Mouse (Mus musculus) brain, embryonic 18.5 days (tissue): ENCODE data around the gene Pbld1.

Experiments used
- DNase-seq: peaks from one replicate; pipeline ENCODE4 v3.0.0-alpha.2; 2012; ENCODE audit warnings: low read depth, low spot score

Pbld1 gene

DNA sequence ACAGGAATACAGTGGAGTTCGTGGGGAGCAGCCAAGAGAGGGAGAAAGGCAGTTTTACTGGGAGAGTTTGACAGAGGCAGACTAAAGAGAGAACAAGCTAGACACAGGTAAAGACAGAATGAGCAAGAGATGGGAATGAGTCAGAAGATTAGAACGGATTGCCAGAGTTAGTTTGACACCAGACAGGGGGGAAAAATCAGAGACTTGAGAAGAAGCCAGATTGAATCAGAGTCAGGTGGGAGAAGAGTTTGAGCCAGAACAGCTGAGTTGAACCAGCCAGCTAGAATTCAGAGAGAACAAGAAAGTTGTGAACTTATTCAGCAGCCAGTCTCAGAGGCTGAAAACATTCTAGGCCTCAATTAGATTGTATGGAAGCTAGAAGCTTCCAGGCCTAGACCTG is at the start of gene Pbld1:
TSS of gene Pbld1 (plus strand) at position 301 of the 400 bp plus-strand sequence.
- no peak for DNase-seq

DNA sequence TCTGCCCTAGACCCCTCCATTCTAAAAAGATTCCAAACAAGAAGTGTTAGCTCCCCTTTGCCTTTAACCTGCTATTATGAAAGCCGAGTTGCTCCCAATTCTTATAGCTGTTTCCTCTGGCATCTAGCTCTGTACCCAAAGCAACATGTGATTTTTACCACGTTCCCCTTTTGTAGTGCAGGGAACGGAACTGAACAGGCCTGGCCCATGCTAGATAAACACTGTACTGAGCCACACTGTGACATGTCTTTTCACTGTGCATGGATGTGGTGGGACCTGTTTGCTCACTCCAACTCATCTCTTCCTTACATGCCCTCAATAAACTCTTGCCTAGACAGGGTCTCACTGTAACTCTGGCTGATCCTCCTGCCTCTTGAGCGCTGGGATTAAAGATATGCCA is 49.7 kb upstream of the Pbld1 start:
- no peak for DNase-seq

DNA sequence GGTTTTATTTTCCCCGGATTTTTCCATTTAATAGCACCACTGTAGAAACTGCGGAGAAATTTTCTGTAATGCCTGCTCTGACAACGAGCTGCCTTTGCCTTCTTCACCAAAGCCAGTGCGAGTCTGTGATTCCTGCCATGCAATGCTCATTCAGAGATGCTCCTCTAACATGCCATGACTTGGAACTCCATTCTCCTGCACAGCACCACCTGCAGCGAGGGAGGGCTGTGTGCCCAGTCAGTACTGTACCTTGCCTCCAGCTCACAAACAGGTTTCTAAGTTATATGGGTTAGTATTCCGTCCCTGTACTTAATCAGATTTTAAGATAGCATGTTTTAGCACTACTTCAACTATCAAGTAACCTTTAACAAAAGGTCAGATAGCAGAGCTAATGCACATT is 48.4 kb upstream of the Pbld1 start:
- no peak for DNase-seq

DNA sequence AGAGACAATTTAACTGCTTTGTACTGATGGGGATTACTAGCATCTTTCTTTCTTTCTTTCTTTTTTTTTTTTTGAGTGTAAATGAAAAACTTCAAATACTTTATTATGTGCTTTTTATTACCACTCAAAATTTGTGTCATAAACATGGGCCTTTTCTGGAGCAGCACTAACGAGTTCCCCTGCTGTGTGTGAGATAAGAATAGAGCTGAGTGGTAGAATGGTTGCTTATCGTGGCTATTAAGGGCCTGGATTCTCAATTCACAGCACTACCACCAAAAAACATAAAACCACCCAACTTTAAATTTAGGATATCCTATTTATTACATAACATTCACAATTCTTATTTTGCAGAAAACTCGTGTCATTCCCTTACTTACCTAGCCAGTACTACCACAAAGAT is 46.5 kb upstream of the Pbld1 start:
- DNase-seq: no peak

DNA sequence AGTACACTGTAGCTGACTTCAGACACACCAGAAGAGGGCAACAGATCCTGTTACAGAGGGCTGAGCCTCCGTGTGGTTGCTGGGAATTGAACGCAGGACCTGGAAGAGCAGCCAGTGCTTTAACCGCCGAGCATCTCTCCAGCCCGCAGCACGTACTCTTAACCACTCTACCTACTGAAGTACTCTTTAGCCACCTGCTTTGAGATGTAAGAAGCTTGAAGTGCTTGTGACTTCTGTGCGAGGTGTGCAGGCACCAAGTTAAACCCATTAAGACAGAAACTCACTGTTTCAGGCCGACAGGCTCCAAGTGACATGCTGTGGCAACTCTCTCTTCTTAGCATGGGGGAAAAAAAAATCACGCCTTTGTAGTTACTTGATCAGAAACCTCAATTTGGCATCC is 45.8 kb upstream of the Pbld1 start:
- no peak for DNase-seq

DNA sequence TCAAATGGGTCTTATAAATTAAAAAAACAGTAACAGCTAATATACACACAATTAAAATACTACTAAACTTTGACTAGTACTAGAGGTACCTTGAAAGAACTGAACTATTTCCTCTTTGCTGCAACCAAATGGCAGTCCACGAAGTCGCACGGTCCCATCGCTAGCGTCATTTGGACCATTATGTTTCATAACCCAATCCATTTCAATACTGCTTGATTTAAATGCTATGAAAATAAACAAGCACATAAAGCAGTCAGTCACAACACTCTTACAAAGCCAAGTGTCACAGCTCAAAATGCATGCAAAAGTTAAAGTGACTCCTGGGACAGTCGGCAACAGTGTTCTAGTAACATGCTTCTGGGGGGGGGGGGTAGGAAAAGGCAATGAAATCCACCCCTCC is 40.7 kb upstream of the Pbld1 start:
- no peak for DNase-seq

DNA sequence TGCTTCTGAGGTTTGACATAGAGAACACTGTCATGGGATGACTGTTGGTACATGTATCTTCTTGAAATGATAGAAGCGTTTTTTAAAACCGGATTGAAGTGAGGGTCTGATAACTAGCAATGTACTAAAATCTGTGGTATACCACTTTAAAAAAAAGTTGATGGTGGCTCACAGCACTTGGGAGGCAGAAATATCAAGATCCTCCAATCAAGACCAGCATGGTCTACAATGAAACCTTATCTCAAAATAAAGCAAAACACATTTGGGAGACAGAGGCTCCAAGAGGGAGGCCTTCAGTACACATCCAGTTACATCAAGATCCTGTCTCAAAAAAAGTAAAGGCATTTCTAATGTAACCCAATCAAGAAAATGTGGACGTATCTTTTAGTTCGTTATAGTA is 38.3 kb upstream of the Pbld1 start:
- no peak for DNase-seq

DNA sequence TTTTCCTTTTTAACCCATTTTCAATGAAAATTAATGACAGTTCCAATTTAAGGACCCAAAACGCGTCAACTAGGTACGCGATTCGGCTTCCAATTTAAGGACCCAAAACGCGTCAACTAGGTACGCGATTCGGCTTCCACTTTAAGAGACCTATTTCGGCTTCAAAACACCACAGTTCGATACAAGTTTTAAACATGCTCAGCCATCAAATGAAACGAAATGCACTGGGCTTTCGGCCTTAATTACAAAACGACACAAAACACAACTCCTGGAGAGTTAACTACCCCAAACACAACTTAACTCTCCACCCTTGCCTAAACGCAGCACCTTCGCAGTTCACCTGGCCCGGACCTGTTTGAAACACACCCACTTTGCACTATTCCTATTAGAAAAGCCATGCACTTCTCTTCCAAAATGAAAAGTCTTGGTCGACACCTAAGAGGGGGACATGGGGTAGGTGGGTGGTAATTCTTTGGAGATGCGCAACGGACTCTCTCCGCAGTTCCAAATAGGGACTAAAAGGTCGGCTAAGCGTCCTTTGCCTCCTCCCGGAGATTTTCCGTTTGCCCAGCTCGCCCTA is 37.3 kb upstream of the Pbld1 start:
- no peak for DNase-seq

DNA sequence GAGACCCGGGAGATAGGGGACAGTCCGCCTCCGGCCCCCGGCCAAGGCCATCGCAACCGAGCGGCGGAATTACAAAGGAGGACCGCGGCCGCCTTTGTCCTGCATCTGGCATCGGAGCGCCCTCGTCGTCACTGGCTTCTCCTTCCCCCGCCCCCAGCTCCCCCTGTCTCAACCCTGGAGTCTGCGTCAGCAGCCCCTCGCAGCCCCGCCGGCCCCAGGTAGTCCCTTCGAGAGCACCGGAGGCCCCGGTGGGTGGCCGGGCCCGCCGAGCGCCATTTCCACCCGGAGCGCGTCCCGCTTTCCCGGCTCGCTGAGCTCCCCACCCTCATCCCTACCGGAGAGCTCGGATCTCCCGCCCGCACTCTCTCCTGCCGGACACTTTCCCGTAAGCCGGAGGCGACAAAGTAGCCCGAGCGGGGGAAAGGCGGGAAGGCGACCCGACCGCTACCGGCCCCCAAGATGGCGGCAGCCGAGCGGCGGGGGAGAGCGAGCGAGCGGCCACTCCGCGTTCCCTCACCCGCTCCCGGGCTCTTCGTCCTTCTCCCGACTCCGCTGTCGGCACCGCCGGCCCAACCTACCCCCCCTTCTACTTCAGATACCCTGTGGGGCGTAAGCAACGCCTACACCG is 36.7 kb upstream of the Pbld1 start:
- no peak for DNase-seq

DNA sequence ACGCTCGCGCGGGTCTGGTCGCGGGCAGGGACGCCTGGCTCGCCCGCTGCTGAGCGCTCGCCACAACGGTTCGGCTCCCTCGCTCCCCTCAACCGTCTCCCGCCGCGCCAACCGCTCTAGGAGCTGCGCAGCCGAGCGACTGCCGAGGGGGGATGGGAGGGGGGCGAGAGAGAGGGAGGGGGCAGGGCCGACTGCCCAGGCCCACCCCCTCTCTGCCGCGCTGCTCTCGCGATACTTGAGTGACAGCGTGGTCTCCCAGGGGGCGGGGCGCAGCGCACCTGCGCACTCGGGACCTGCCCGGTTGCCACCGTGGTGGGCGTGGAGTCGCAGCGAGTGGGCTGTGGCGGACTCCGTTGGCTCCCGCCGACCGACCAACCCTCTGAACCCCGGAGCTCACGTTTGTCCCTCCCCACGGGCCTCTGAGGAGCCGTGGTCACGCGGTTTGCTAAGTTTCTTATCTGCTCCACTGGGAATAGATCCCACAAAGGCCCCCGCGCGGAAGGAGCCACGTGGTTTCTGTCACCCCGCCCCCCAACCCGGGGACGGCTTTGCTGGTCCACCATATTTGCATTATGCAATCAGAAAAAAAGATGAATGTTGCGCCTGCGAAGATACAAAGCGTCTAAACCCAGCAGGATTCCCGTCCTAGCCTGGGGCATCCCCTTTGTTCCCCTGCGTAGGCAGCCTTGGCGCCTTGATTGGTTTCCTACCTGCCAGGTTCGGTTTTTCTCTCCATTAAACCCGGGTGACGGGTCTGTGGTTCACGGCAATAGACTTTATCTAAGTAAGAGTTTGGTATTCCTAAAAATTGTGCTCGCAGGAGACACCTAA is 36.0 kb upstream of the Pbld1 start, which contains the start of the genes Hnrnph3 and Pbld2:
TSS of gene Hnrnph3 (minus strand) at position 469 of the 831 bp plus-strand sequence.
TSS of gene Pbld2 (plus strand) at position 567 of the 831 bp plus-strand sequence.
- peak; percentile 96 for DNase-seq

DNA sequence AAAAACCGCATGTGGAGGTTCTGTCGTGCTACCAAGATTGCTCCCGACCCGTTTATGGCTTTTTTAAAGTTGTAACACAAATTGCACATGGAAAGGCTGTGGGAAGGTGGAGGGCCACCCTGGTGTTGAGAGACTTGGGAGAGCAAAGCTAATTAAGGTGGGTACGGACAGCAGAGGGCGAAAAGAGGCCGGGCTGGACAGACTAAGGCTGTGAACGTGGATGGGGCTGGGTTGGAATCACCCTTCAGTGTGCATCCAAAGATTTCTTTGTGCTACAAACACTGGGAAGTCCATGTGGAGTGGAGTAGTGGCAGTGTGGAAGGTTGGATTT is 35.4 kb upstream of the Pbld1 start:
- no peak for DNase-seq

DNA sequence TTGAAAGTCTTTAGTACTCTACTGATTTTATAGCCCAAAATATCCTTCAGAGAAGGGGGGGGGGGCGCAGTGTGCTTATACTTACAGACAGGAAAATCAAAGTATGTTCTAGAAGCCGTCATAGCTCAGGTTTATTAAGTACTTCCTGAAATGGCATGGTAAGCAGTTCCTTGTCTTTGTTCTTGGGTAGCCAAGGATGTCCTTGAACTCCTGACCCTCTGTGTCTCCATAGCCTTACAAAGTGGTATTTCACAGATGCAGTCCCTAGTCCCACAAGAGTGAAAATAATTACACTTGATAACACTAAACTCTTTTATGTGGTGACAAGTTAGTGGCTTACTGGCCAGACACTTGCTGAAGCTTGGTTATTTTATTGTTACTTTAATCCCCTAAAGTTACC is 34.9 kb upstream of the Pbld1 start:
- no peak for DNase-seq

DNA sequence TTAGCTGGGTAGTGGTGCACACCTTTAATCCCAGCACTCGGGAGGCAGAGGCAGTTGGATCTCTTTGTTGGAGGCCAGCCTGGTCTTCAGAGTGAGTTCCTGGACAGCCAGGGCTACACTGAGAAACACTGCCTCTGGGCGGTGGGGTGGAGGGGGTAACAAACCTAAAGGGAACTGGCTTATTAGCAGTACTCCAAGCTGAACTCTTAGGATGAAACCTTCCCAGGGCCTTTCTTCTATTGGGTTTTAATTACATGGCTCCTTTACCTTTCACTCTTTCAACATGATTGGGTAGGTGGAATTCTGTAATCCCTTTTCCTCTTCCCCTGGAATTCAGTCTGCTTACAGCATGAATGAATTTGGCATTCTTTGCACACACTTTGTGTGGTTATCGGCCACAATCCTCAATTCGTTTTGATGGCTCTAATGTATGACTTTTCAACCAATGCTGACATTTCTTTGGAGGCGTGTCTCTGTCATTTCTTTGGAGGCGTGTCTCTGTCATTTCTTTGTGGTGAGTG is 34.4 kb upstream of the Pbld1 start:
- DNase-seq: no peak

DNA sequence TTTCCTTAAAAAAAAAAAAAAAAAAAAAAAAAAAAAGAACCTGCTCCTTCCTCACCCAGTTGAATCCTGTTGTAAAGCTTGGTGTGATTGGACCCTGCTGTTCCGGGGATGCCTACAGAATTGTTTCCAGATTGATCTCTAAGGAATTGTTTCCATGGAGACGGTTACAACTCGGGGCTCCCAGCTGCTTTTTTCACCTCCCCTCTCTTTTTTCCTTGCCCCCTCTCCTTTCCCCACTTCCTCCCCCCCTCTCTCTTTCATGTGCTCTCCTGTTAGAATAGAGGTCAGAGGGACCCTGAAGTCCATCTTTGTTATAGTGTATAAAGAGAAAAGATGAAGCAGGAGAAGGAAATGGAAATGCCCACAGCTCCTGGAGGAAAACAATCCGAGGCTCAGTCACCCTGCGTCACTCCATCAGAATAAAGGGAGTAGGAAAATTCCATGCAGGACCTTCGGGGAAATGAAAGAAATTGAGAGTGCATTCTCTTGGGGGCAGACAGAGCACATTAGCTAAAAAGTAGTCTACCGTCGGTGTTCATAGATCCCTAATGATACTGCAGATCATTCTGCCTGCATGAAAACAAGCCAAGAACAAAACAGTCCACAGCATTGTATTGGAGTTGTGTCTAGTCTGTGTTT is 33.7 kb upstream of the Pbld1 start:
- DNase-seq: peak; percentile 74

DNA sequence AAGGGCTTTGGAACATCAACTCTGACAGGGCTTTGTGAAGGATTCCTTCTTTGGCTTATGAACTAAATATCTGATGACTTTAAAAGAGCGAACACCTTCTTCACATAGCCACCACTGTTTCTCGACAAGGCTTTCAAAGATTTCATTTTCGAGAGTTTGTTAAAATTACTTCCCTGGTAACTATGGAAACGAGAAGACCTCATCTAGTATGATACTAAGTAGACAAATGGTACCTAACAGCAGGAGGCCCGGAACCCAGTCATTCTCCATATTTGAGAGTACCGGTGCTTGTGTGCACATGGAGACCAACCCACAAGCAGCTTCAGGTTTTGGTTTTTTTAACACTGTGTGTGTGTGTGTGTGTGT is 33.2 kb upstream of the Pbld1 start:
- no peak for DNase-seq

DNA sequence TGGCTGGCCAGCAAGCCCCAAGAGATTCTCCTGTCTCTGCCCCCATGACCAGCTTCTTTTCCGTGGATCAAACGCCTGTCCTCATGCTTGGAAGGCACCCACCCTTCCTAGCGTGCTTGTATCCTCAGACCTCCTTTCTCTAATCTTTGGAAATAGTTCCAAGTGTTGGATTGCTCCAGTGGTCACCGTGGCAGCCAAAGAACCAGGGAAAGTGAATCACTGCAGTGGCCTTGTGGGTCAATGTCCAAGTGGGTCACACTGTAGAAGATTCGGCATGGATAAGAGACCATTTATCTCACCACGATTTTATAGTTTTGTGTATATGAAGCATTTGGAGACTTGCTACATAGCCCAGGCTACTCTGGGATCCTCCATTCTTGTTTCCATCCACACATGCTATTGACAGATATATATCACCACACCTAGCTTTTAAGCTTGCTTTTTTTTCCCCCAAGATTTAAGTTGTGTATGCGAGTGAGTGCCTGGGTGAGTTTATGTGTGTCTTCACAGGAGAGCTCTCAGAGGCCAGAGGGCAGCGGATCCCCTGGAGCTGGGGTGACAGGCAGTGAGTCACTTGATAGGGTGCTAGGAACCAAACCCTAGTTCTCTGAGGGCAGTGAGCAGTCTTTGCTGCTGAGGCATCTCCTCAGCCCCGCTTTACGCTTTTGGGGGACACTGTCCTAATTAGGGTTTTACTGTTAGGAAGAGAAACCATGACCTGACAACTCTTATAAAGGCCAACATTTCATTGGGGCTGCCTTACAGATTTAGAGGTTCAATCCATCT is 32.4 kb upstream of the Pbld1 start:
- DNase-seq: no peak

DNA sequence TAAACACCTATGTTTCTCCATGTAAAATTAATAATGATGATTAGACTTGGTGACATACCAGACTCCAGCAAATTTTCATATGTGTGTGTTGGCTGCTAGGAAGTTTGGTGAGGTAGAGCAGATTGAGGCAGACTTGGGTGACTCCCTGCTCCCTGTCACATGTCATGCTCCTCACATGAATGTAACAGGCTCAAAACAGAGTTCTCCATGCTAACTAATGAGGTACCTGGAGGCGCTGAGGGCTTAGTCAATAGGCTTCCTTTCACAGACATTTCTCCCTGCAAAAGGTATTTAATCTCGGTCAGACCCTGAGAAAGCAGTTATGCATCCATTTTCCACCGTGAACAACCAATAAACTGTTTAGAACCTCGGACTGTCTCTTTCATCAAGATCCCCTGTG is 31.6 kb upstream of the Pbld1 start:
- DNase-seq: no peak

DNA sequence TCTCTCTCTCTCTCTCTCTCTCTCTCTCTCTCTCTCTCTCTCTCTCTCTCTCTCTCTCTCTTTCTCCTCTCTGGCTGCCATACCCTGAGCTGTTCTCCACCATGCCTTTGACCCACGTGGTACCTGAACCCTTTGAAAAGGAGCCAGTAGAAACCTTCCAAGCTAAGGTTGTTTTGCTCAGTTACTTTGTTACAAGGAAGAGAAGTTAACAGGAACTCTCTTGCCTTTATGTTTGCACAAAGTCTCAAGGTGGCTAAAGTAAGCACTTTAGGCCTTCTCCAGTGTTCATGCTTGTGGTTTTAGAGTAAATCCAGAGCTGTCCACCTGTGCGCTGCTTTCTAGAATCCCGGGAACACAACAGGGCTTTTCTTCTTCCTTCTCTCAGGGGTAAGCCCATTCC is 27.7 kb upstream of the Pbld1 start:
- no peak for DNase-seq

DNA sequence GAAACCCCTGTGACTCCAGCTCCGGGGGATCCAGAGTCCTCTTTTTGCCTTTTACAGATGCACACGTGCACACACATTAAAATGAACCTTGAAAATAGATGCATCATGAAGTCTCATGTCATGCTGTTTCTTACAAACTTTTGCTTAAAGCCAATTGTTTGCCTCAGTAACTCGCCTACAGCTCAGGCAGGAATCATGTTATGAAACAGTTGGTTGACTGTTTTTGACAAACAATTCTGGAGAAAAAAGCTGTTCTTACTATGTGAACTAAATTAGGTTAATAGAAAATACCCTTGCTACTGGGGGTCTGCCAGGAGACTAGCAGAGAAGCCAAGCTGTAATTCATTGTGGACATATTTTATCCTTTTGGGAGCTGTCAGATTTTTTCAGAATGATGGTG is 27.0 kb upstream of the Pbld1 start:
- DNase-seq: no peak

DNA sequence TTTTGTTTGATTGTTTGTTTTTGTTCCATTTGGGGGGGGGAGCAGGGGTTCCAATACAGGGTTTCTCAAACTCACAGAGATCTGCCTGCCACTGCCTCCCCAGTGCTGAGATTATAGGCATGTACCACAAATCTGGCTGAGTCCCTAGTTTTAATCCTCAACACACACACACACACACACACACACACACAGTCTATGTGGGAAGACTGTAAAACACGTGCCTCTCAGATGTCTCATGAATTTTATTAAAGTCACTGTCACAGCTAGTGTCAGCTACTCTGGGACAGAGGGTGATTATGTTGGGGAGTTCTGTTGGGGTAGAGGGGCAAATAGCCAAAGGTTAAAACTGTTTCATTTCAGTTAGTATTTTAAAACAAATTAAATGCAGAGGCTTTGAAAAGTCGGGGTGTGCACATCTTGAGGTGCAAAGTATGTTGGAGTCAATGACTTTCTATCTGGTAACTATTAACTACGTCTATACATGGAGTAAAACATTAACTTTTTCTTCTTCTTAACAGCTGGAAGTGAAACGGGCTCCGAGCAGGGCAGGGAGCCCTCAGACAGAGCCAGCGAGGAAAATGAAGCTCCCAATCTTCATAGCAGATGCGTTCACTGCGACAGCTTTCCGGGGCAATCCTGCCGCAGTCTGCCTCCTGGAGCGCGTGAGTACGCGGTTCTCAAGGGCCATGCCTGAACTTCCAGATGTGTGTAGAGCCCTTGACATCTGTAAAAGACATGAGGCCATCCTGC is 21.2 kb upstream of the Pbld1 start:
- no peak for DNase-seq
